Mouse (Mus musculus) adrenal gland, postnatal 36 days (tissue): ENCODE measurements around the gene Gm3099. TPM values are rescaled to one million over a fixed set of nuclear protein-coding genes. Genes with fewer than 3 reads are reported as not detected.
"Not testable (repeated sequence)": the region's sequence is repeated elsewhere in the genome, so short reads cannot be mapped to it uniquely, and the experiment has no call there.

Source experiments
- DNase-seq, 2 experiments: peaks; one replicate each; pipeline ENCODE4 v3.0.0; 2021; ENCODE audit warnings: mixed read lengths in 1 of 2
- long read RNA-seq, 2 experiments: library from polyadenylated mRNA; stranded (forward); transcript quantifications; one replicate each; pipeline ENCODE4 v2.0.0; 2021; ENCODE audit warnings: borderline sequencing depth in 2 of 2
- total RNA-seq, 2 experiments: library from RNA; stranded (reverse); gene quantifications; 2 replicates each; pipeline ENCODE4 v1.2.3; 2021

Gm3099 gene
- not detected for total RNA-seq
- long read RNA-seq, experiment 1: 0 reads
- long read RNA-seq, experiment 2: 0 reads

GRCm38 (mm10) chr14:3998094-3998493 is at the start of gene Gm3099:
Gene Gm3099 (plus strand): TSS chr14:3998394.
- DNase-seq: not testable (repeated sequence)

DNA sequence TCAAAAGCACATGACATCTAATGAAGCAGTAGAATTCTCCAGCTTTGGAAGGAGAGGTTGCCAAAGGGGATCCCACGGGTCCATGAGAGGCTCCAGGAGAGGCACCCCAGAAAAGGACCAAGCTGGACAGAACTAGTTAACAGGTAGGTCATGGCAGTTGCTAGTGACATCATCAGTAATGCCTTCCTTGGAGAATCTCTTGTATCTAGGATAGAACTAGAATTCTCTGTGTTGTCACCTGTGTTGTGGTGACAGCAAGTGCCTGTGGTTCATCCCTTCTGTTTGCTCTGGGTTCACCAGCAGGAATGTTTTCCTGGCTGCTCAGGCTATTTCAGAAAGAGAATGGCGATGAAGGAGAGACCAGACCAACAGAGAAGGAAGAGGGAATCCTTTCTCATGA is 34.9 kb upstream of the Gm3099 start, which contains the start of gene Gm3095:
TSS of gene Gm3095 (plus strand) at position 301 of the 400 bp plus-strand sequence.
- DNase-seq: not testable (repeated sequence)

DNA sequence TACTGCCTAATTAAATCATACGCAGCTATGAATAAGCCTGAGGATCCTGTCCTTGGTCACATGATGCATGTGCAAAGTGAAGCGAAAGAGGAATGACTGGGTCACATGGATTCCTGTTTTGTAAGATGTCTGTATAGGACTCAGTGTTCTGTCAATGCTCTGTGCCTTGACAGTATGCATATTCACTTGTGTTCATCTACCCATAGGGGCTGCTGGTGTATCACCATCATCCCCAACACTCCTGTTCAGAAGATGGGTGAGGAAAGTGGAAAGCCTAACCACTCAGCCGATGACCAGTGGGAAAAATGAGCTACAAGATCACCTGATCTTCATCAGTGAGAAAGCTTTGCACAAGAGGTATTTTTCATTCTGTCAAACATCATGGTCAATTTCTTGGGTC is 25.4 kb downstream of the Gm3099 start, which contains the start of gene Gm5796:
TSS of gene Gm5796 (plus strand) at position 301 of the 400 bp plus-strand sequence.
- not testable (repeated sequence) for DNase-seq

Other genes starting within 250 kb of the Gm3099 start
- under 1 TPM in 1 of 2 experiments, not detected in 1; 0.20 TPM for gene Gm3002, start 188.3 kb upstream of the Gm3099 start, total RNA-seq
- not detected for gene Gm3033, start 152.1 kb upstream of the Gm3099 start, total RNA-seq
- not detected for gene Gm2916, start 114.2 kb upstream of the Gm3099 start, total RNA-seq
- not detected for gene Gm3029, start 66.6 kb upstream of the Gm3099 start, total RNA-seq
- gene Gm3095, start 34.8 kb upstream of the Gm3099 start, total RNA-seq: not detected
- gene Gm5796, start 25.5 kb downstream of the Gm3099 start, total RNA-seq: under 1 TPM; 0.16 to 0.83 TPM
- gene Gm3115, start 85.7 kb downstream of the Gm3099 start, total RNA-seq: not detected
- gene Gm8108, start 112.1 kb downstream of the Gm3099 start, total RNA-seq: under 1 TPM in 1 of 2 experiments, not detected in 1; 0.20 TPM
- gene Gm3127, start 166.6 kb downstream of the Gm3099 start, total RNA-seq: not detected
- not detected for gene Gm2974, start 184.2 kb downstream of the Gm3099 start, total RNA-seq